Mouse (Mus musculus) myocyte (in vitro differentiated cells): ENCODE measurements around the gene Gm10577. TPM values are rescaled to one million over a fixed set of nuclear protein-coding genes. Genes with fewer than 3 reads are reported as not detected.

Experiments
- H3K27me3 ChIP-seq: one replicate; pipeline ENCODE4 v1.6.1; 2011; ENCODE audit not compliant: control insufficient read depth, insufficient read depth, insufficient read length
- H3K36me3 ChIP-seq: one replicate; pipeline ENCODE4 v1.6.1; 2011; ENCODE audit not compliant: control insufficient read depth, insufficient read depth
- H3K4me2 ChIP-seq: one replicate; pipeline ENCODE4 v1.6.1; 2011; ENCODE audit warnings: low read depth, control low read depth
- H3K4me3 ChIP-seq: one replicate; pipeline ENCODE4 v1.5.1; 2011; ENCODE audit warnings: mild to moderate bottlenecking, control low read depth, moderate library complexity
- H3K79me2 ChIP-seq: one replicate; pipeline ENCODE4 v1.6.1; 2011; ENCODE audit not compliant: control insufficient read depth, insufficient read depth
- H3ac ChIP-seq: one replicate; pipeline ENCODE4 v1.6.1; 2011; ENCODE audit not compliant: control insufficient read depth, insufficient read length
- CEBPB ChIP-seq: IDR thresholded peaks from 2 replicates; pipeline ENCODE4 v1.6.1; 2011; ENCODE audit warnings: mild to moderate bottlenecking, moderate library complexity; ENCODE audit not compliant: poor library complexity, insufficient read depth, severe bottlenecking
- E2F4 ChIP-seq: IDR thresholded peaks from one replicate; pipeline ENCODE4 v1.6.1; 2011; ENCODE audit warnings: mild to moderate bottlenecking, control low read depth, moderate library complexity; ENCODE audit not compliant: insufficient read depth
- MAX ChIP-seq: IDR thresholded peaks from one replicate; pipeline ENCODE4 v1.6.1; 2011; ENCODE audit warnings: low read depth, mild to moderate bottlenecking, control low read depth
- MYOD1 ChIP-seq, 3 experiments: IDR thresholded peaks; one replicate each; pipeline ENCODE4 v1.6.1; 2011; ENCODE audit warnings: control low read depth in 2 of 3, low read depth in 2 of 3, mild to moderate bottlenecking in 2 of 3, moderate library complexity in 1 of 3; ENCODE audit not compliant: insufficient read length in 2 of 3, control insufficient read depth in 1 of 3
- MYOG ChIP-seq, 3 experiments: IDR thresholded peaks; one replicate each; pipeline ENCODE4 v1.6.1; 2011; ENCODE audit warnings: control low read depth in 2 of 3, low read depth in 2 of 3, mild to moderate bottlenecking in 2 of 3; ENCODE audit not compliant: insufficient read length in 2 of 3, control insufficient read depth in 1 of 3, insufficient read depth in 1 of 3
- POLR2A ChIP-seq: IDR thresholded peaks from one replicate; pipeline ENCODE4 v1.6.1; 2011; ENCODE audit warnings: low read depth, mild to moderate bottlenecking, control low read depth, moderate library complexity; ENCODE audit not compliant: insufficient read length
- POLR2AphosphoS2 ChIP-seq: IDR thresholded peaks from one replicate; pipeline ENCODE4 v1.6.1; 2011; ENCODE audit warnings: low read depth, control low read depth; ENCODE audit not compliant: insufficient read length
- REST ChIP-seq: IDR thresholded peaks from one replicate; pipeline ENCODE4 v1.6.1; 2011; ENCODE audit warnings: mild to moderate bottlenecking, control low read depth, moderate library complexity; ENCODE audit not compliant: insufficient read depth, insufficient read length
- SRF ChIP-seq: IDR thresholded peaks from one replicate; pipeline ENCODE4 v1.6.1; 2011; ENCODE audit warnings: low read depth; ENCODE audit not compliant: control insufficient read depth, insufficient read length
- TCF12 ChIP-seq: IDR thresholded peaks from one replicate; pipeline ENCODE4 v1.6.1; 2011; ENCODE audit warnings: mild to moderate bottlenecking, control low read depth; ENCODE audit not compliant: poor library complexity, insufficient read depth, severe bottlenecking
- TCF3 ChIP-seq: IDR thresholded peaks from one replicate; pipeline ENCODE4 v1.6.1; 2011; ENCODE audit warnings: low read depth, control low read depth; ENCODE audit not compliant: insufficient read length
- USF1 ChIP-seq: IDR thresholded peaks from one replicate; pipeline ENCODE4 v1.6.1; 2011; ENCODE audit warnings: low read depth, mild to moderate bottlenecking, control low read depth, moderate library complexity
- polyA plus RNA-seq: library from polyadenylated mRNA; unstranded; fragments of >200 nt; fragmentation: generic; extraction: Trizol; gene quantifications from one replicate; pipeline ENCODE4 v1.2.1, GENCODE M21; 2012; ENCODE audit warnings: missing spikeins

The Gm10577 gene
- polyA plus RNA-seq, 1 experiment: not detected

GRCm38 (mm10) chr4:100992086-100992485 is 28.4 kb downstream of the Gm10577 start:
- H3K4me2 ChIP-seq: no peak overlapping the region
- TF ChIP-seq REST (no peak), TCF12 (no peak), SRF (no peak), E2F4 (no peak), MAX (no peak), TCF3 (no peak), POLR2A (no peak), MYOD1 (IDR thresholded peaks at IDR 0.05; ENCODE audit: control insufficient read depth in 1 of 3, insufficient read length in 2 of 3, low read depth in 2 of 3) (no peak), USF1 (no peak), MYOG (IDR thresholded peaks at IDR 0.05; ENCODE audit: control insufficient read depth in 1 of 3, insufficient read depth in 1 of 3, insufficient read length in 2 of 3, low read depth in 2 of 3) (no peak), CEBPB (no peak), POLR2AphosphoS2 (no peak)
- no peaks in the 10 kb centered on the region for H3K27me3 ChIP-seq
- no peaks in the 10 kb centered on the region for H3K79me2 ChIP-seq
- H3K4me3 ChIP-seq: no peak overlapping the region
- no peaks in the 10 kb centered on the region for H3K36me3 ChIP-seq
- H3ac ChIP-seq: no peak overlapping the region

DNA sequence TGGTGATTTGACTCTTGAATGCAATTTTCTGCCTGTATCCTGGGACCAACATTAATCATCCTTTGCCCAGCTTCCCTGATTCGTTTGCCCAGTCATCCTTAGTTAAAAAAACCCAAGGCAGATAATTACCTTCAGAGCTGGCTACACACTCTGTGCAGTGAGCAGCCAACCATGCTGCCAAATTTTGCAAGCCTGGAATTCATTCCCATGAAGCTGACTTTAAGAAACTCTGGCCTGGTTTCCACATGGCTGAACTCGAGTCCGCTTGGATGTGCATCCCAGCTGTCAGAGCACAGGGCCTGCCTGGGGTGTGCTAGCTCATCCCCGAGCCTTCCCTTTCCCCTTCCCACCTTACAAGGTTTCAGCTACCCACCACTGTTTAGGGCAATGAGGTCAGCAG is 29.5 kb downstream of the Gm10577 start:
- H3K4me2 ChIP-seq: no peak overlapping the region

DNA sequence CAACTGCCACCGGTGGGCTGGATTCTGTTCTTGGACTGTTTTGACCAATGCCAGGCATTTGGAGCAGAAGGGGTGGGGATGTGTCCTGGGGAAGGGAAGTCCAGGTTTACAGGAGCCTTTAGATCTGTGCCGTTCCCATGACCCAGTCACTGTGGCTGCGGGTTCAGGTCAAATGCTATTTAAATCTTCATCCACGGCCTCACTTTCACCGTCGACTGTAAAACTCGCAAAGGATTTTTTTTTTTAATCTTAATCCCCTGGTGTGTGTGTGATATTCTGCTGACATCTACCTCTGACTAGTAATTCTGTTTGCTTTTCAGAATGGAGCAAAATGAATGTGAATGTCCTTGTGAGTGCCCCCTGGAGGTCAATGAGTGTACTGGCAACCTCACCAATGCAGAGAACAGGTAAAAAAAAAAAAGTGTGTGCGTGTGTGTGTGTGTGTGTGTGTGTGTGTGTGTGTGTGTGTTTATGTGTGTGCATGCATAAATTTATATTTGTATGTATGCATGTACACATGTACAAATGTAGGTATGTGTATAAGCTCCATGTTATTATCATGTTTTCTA is 32.2 kb downstream of the Gm10577 start:
- Histone ChIP-seq H3K36me3 (no peaks in the 10 kb centered on the region), H3K4me2 (no peak overlapping the region), H3K27me3 (no peaks in the 10 kb centered on the region), H3K4me3 (no peak overlapping the region), H3K79me2 (no peaks in the 10 kb centered on the region), H3ac (no peak overlapping the region)
- no peak for TF ChIP-seq REST
- TF ChIP-seq CEBPB: no peak
- no peak for TF ChIP-seq MYOG (IDR thresholded peaks at IDR 0.05; ENCODE audit: control insufficient read depth in 1 of 3, insufficient read depth in 1 of 3, insufficient read length in 2 of 3, low read depth in 2 of 3)
- no peak for TF ChIP-seq MYOD1 (IDR thresholded peaks at IDR 0.05; ENCODE audit: control insufficient read depth in 1 of 3, insufficient read length in 2 of 3, low read depth in 2 of 3)
- no peak for TF ChIP-seq TCF12
- TF ChIP-seq POLR2A: no peak
- TF ChIP-seq USF1: no peak
- no peak for TF ChIP-seq TCF3
- no peak for TF ChIP-seq MAX
- TF ChIP-seq SRF: no peak
- TF ChIP-seq POLR2AphosphoS2: no peak
- TF ChIP-seq E2F4: no peak

More for the DNA sequence above, 29.5 kb downstream of the Gm10577 start:
- Histone ChIP-seq H3ac (no peak overlapping the region), H3K36me3 (no peaks in the 10 kb centered on the region), H3K4me3 (no peak overlapping the region), H3K79me2 (no peaks in the 10 kb centered on the region), H3K27me3 (no peaks in the 10 kb centered on the region)
- TF ChIP-seq CEBPB (no peak), USF1 (no peak), SRF (no peak), TCF12 (no peak), REST (no peak), E2F4 (no peak), POLR2AphosphoS2 (no peak), POLR2A (no peak), MYOD1 (IDR thresholded peaks at IDR 0.05; ENCODE audit: control insufficient read depth in 1 of 3, insufficient read length in 2 of 3, low read depth in 2 of 3) (no peak), MYOG (IDR thresholded peaks at IDR 0.05; ENCODE audit: control insufficient read depth in 1 of 3, insufficient read depth in 1 of 3, insufficient read length in 2 of 3, low read depth in 2 of 3) (no peak), MAX (no peak), TCF3 (no peak)

GRCm38 (mm10) chr4:100987187-100987586 is 33.3 kb downstream of the Gm10577 start:
- Histone ChIP-seq H3K4me2 (no peak overlapping the region), H3K36me3 (no peaks in the 10 kb centered on the region), H3K79me2 (no peaks in the 10 kb centered on the region), H3K4me3 (no peak overlapping the region), H3K27me3 (no peaks in the 10 kb centered on the region), H3ac (no peak overlapping the region)
- no peak for TF ChIP-seq USF1
- TF ChIP-seq SRF: no peak
- TF ChIP-seq MYOG (IDR thresholded peaks at IDR 0.05; ENCODE audit: control insufficient read depth in 1 of 3, insufficient read depth in 1 of 3, insufficient read length in 2 of 3, low read depth in 2 of 3): no peak
- TF ChIP-seq MAX: no peak
- no peak for TF ChIP-seq MYOD1 (IDR thresholded peaks at IDR 0.05; ENCODE audit: control insufficient read depth in 1 of 3, insufficient read length in 2 of 3, low read depth in 2 of 3)
- TF ChIP-seq REST: no peak

DNA sequence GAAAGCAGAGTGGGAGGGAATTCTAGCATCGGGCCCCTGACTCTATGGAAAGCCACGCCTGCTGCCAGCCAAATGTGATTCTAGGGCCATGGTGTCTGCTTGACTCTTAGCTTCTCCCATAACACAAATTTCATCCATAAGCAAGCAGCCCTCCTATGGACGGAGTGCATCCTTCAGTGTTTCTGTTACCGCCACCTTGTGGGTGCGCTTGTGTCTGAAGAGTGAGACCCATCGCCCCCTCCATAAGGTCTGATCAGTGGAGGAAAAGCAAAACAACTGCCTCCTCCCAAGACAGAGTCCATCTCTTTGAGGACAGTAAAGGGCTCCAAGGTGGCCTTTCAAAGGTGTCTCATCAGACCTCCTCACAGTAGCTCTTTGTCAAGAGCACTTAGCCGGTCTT is 43.0 kb downstream of the Gm10577 start:
- no peak for TF ChIP-seq USF1
- Histone ChIP-seq H3K36me3 (no peaks in the 10 kb centered on the region), H3K4me2 (no peak overlapping the region), H3K4me3 (no peak overlapping the region), H3K79me2 (no peaks in the 10 kb centered on the region), H3K27me3 (no peaks in the 10 kb centered on the region), H3ac (no peak overlapping the region)
